Mouse (Mus musculus) olfactory bulb, adult 2 months (tissue): ENCODE measurements around the gene Abhd2. TPM values are rescaled to one million over a fixed set of nuclear protein-coding genes. Genes with fewer than 3 reads are reported as not detected.

Experiments
- H3K27ac ChIP-seq: fragments of 200-500 bp; 2 replicates; pipeline ENCODE4 v1.5.1; 2012; ENCODE audit warnings: low read depth, low read length; ENCODE audit not compliant: insufficient read depth
- H3K4me1 ChIP-seq: fragments of 200-500 bp; 2 replicates; pipeline ENCODE4 v1.6.1; 2012; ENCODE audit warnings: low read length; ENCODE audit not compliant: control insufficient read depth, insufficient read depth
- H3K4me3 ChIP-seq: fragments of 200-500 bp; 2 replicates; pipeline ENCODE4 v1.5.1; 2012; ENCODE audit warnings: mild to moderate bottlenecking, low read depth, low read length, moderate library complexity; ENCODE audit not compliant: insufficient read depth
- CTCF ChIP-seq: fragments of 200-500 bp; IDR thresholded peaks from 2 replicates; pipeline ENCODE4 v1.5.1; 2012; ENCODE audit warnings: low read depth, mild to moderate bottlenecking, low read length, moderate library complexity; ENCODE audit not compliant: insufficient read depth
- POLR2A ChIP-seq: fragments of 200-500 bp; IDR thresholded peaks from 2 replicates; pipeline ENCODE4 v1.6.1; 2012; ENCODE audit warnings: mild to moderate bottlenecking, low read depth, low read length, moderate library complexity; ENCODE audit not compliant: insufficient read depth
- WGBS: fragments of 180-500 bp; shearing (Covaris S2); methylation state at CpG from one replicate; pipeline ENCODE4 v1.1.7; 2018; 5-methylcytosine and 5-hydroxymethylcytosine counted together
- polyA plus RNA-seq: library from polyadenylated mRNA; stranded (reverse); fragments of >200 nt; gene quantifications from 2 replicates; pipeline ENCODE4 v1.2.4, GENCODE M21; 2012; ENCODE audit warnings: low replicate concordance; ENCODE audit not compliant: missing spikeins, insufficient read depth, insufficient read length

Gene Abhd2
- not detected in 2 replicates for polyA plus RNA-seq

DNA sequence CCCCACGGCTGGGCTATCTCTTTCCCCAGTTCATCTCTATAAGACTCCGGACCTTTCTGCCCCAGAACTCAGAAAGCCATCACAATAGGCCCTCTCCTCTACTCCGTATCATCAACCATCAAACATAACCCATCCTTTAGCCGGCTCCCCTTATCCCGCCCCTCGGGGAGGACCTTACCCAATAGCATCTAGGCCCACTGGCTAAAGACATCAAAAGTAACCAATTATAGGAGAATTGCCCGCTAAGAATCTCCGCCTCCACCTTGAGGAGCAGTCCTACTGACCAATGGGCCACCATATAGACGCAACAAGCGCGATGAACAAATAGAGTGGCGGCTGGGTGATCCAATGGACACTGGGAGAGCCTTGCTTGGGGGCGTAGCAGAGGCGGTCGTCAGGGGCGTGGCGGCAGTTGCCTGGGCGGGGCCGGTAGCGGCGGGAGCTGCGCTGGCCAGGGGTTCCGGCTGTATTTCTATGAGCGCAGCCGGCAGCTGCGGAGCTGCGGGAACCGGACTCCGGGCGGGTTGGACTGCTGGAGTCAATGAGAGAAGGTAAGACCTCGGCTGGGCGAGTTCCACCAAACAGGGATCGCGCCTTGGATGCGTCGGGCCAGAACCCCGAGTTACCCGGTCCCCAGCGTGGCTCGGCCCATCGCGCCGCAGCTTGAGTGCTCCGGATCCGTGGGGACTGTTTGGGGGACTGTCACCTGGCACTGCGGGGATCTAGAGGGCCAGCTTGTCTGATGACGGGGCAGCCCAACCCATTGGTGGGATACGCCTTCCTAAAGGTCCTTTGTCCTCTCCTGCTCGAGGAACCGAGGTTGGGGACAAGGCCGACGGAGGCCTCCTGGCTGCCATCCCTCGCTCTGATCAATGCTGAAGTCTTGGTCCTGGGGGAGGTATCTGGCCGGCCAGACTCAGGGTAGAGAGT lies at the start of gene Abhd2:
Gene Abhd2, plus strand, starts transcription at position 411 of the 930 bp plus-strand sequence.
- Histone ChIP-seq H3K4me1 (peaks cover 29% of the 10 kb centered on the region), H3K4me3 (peak within 1 kb of the TSS; percentile 77), H3K27ac (peak within 1 kb of the TSS; percentile 48)
- WGBS: under 1% methylated on average over 54 of the region's 54 CpGs
- no peak for TF ChIP-seq CTCF
- peak; percentile 83 for TF ChIP-seq POLR2A

DNA sequence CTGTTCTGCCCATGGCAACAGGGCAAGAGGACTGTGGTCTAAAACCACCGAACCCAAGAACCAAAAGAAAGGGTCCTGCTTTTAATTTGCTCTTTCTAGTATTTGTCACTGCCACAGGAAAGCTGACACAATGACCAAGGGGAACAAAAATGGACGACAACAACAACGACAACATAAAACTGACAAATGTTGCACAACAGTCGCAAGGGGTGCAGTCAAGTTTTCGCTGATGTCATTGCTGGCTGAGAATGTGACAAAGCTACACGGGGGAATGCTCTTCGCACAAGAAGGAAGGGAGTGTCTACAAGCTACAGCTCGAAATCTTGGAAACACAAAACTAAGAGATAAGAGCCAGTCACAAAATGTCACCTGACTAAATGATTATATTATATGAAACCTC lies 47.5 kb upstream of the Abhd2 start:
- TF ChIP-seq CTCF (no peak), POLR2A (no peak)
- Histone ChIP-seq H3K4me3 (no peak overlapping the region), H3K27ac (no peak overlapping the region), H3K4me1 (peaks cover 2% of the 10 kb centered on the region; the same call in 1 of the 2 replicates)
- WGBS: 80% methylated on average over 8 of the region's 8 CpGs

DNA sequence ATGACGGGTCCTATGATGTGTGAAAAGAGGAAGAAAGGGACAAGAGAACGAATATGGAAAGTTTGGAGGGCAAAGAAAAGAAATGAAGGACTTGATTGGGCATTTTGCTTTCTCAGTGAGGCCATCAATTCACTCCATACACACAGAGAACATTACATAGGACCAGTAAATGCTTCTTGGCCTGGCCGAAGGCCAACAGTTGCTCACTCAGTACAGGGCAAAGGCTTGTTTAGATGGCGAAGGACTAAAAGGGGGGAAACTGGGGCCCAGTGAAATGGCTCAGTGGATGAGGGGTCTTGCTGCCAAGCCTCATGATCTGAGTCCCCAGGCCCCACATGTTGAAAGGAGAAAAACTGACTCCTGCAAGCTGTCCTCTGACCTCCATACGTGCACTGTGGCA lies 46.8 kb upstream of the Abhd2 start:
- TF ChIP-seq POLR2A (no peak), CTCF (no peak)
- WGBS: 80% methylated on average over 5 of the region's 5 CpGs
- Histone ChIP-seq H3K27ac (no peak overlapping the region), H3K4me1 (peaks cover 2% of the 10 kb centered on the region; the same call in 1 of the 2 replicates), H3K4me3 (no peak overlapping the region)

DNA sequence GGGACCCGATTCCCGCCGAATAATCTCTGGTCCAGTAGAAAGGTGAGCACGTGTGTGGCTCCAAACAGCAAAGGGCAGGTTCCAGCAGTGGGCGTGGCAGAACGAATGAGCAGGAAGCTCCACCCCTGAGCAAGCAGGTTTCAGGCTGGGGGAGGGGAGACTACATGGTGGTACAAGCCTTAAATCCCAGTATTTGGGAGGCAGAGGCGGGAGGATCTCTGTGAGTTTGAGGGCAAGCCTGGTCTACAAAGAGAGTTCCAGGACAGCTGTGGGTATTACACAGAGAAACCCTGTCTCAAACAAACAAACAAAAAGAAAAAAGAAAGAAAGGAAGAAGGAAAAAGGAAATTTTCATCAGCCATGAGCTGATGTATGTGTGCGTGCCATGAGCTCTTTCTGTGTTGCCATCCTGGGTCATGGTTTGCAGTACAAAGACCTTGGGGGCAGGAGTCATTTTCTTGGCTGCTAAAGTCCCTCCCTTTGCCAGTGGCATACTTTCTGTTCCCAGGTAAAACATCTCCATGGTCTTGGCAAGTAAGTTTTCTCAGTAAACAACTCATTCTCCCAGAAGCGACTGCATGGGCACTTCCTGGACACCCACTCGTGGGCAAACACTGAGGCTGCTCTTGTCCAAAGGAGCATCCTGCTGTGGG lies 46.0 kb upstream of the Abhd2 start:
- no peak overlapping the region for H3K27ac ChIP-seq
- no peaks in the 10 kb centered on the region for H3K4me1 ChIP-seq
- WGBS: 94% methylated on average over 6 of the region's 10 CpGs
- no peak for TF ChIP-seq POLR2A
- no peak for TF ChIP-seq CTCF
- H3K4me3 ChIP-seq: no peak overlapping the region

DNA sequence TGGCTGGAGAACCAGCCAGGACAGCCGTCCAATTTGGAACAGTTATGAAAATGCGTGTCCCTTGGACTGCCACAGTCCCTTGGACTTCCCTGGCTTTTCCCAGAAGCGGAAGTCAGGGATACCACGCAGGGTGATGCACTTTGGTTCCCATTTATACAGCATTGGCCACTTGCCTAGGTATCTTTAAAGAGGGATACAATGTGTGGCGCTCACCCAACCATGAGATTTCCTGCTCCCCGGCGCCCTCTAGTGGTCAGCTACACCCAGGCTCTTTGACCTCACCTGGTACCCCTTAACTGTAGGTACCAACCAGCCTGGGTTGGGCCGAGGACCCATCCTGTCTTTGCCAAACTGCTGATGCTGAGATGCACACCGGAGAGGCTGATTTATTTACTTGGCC lies 44.5 kb upstream of the Abhd2 start:
- TF ChIP-seq POLR2A: no peak
- peak; percentile 72; the same call in 1 of the 2 replicates for TF ChIP-seq CTCF
- 19% methylated on average over 9 of the region's 9 CpGs for WGBS
- no peak overlapping the region for H3K27ac ChIP-seq
- H3K4me1 ChIP-seq: no peaks in the 10 kb centered on the region
- no peak overlapping the region for H3K4me3 ChIP-seq

DNA sequence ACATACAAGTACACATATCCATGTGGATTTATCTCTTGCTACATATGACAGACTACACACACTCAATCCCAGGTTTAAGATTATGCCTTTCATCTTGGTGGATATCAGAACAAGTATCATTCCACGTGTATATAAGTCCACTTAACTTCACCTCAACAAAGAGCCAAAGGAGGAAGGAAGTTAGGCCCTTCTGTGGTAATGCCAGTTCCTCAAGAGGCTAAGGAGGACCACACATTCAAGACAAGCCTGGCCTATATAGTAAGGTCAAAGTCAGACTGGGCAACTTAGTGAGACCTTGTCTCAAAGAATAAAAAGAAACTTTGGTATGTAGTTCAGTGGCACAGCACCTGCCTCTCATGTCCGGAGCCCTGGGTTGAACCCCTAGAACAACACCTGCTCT lies 41.4 kb upstream of the Abhd2 start:
- H3K27ac ChIP-seq: no peak overlapping the region
- H3K4me3 ChIP-seq: no peak overlapping the region
- no peaks in the 10 kb centered on the region for H3K4me1 ChIP-seq
- 92% methylated on average over 2 of the region's 2 CpGs for WGBS
- no peak for TF ChIP-seq CTCF
- TF ChIP-seq POLR2A: no peak

DNA sequence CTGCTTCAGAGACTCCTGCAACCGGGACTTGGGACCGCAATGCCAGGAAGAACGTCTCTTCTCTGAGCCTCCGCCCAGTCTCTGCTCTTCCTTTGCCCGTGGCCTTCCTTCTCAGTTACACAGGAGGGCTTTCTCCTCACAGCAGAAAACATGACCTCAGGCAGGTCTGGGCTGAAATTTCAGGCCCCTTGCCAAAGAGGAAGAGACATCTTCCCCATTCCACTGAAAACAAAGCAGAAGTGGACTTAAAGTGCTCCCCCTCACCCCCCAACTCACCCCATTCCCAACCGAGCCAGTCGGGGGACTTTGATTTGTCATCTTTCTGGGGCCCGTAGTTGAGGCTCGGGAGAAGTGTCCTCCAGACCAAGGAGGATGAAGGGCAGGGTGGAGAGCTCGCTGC lies 41.0 kb upstream of the Abhd2 start:
- H3K27ac ChIP-seq: no peak overlapping the region
- H3K4me1 ChIP-seq: no peaks in the 10 kb centered on the region
- WGBS: 93% methylated on average over 10 of the region's 10 CpGs
- TF ChIP-seq POLR2A: no peak
- TF ChIP-seq CTCF: no peak
- no peak overlapping the region for H3K4me3 ChIP-seq

DNA sequence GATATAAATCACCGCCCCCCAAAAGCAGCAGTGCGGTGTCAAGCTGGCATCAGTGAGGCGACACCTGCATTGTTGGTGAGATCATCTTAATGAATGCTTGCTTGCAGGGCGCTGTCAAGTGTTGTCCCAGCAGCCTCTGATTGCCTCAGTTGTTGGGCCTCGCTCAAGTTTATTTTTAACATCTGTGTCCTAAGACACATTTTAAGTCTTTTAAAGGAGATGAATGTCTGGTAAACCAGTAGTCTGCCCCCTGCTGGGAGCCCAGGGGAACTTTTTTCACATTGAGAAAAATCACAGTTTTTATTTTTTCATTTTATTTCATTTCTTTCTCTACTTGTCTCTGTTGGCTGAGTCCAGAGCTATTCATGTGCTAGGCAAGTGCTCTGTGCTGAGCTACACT lies 34.3 kb upstream of the Abhd2 start:
- peaks cover 2% of the 10 kb centered on the region; the same call in 1 of the 2 replicates for H3K4me1 ChIP-seq
- no peak overlapping the region for H3K27ac ChIP-seq
- TF ChIP-seq POLR2A (no peak), CTCF (no peak)
- H3K4me3 ChIP-seq: no peak overlapping the region
- 60% methylated on average over 5 of the region's 5 CpGs for WGBS
